Mouse (Mus musculus) kidney, adult 2 months (tissue): ENCODE measurements around the gene Evc2. TPM values are rescaled to one million over a fixed set of nuclear protein-coding genes. Genes with fewer than 3 reads are reported as not detected.
A peak's percentile ranks its signal among the peaks of the same experiment; 100 is the strongest.

Source experiments
- DNase-seq: peaks from one replicate; pipeline ENCODE4 v3.0.0; 2021
- H3K27ac ChIP-seq: fragments of 200-500 bp; 2 replicates; pipeline ENCODE4 v1.5.1; 2012; ENCODE audit warnings: low read depth, low read length, control low read depth, inconsistent platforms; ENCODE audit not compliant: insufficient read depth
- H3K27me3 ChIP-seq: fragments of 200-500 bp; replicated peaks from 2 replicates; pipeline ENCODE4 v1.6.1; 2012; ENCODE audit warnings: mild to moderate bottlenecking, moderate library complexity, low read length, inconsistent platforms; ENCODE audit not compliant: control insufficient read depth, insufficient read depth
- H3K36me3 ChIP-seq: fragments of 200-500 bp; 2 replicates; pipeline ENCODE4 v1.6.1; 2012; ENCODE audit warnings: mild to moderate bottlenecking, moderate library complexity, low read length, inconsistent platforms; ENCODE audit not compliant: control insufficient read depth, insufficient read depth
- H3K4me1 ChIP-seq: fragments of 200-500 bp; 2 replicates; pipeline ENCODE4 v1.6.1; 2011; ENCODE audit warnings: low read length; ENCODE audit not compliant: control insufficient read depth, insufficient read depth
- H3K4me3 ChIP-seq: fragments of 200-500 bp; 2 replicates; pipeline ENCODE4 v1.5.1; 2011; ENCODE audit warnings: mild to moderate bottlenecking, low read depth, low read length, control low read depth; ENCODE audit not compliant: insufficient read depth
- CTCF ChIP-seq: fragments of 200-500 bp; conservative IDR thresholded peaks from 2 replicates; pipeline ENCODE4 v1.5.1; 2011; ENCODE audit warnings: low read depth, mild to moderate bottlenecking, control low read depth, low read length, moderate library complexity, mixed read lengths; ENCODE audit not compliant: insufficient read depth, insufficient read length
- POLR2A ChIP-seq: fragments of 200-500 bp; IDR thresholded peaks from one replicate; pipeline ENCODE4 v1.6.1; 2011; ENCODE audit warnings: low read depth, low read length, control low read depth
- WGBS: fragments of 180-500 bp; shearing (Covaris S2); methylation state at CpG from one replicate; pipeline ENCODE4 v1.1.7; 2018; 5-methylcytosine and 5-hydroxymethylcytosine counted together
- polyA plus RNA-seq: library from polyadenylated mRNA; depleted of rRNA; stranded (reverse); fragments of >200 nt; gene quantifications from 2 replicates; pipeline ENCODE4 v1.2.3, GENCODE M21; 2012; rRNA removed

Gene Evc2
- polyA plus RNA-seq, 1 experiment, result 29.0 TPM

DNA sequence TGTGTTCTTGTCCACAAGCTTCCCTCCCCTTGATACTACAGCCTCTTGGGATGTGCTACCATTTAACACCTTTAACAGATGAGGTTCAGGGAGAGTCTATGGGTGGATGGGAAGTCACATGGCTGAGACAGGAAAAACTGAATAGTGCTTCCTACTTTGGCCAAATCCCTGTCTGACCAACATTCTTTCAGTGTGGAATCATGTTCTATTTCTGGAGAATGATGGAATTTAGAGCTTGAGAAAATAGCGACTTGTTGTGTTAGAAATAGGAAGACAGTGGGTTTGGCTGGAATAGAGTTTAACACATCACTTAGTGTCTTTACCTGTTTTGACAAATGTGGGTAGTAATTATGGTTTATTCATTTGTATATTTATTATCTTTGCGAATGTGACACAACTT lies 129.3 kb downstream of the Evc2 start:
- TF ChIP-seq POLR2A (no peak), CTCF (no peak)
- Histone ChIP-seq H3K36me3 (no peaks in the 10 kb centered on the region), H3K27ac (no peak overlapping the region), H3K4me1 (peaks cover 2% of the 10 kb centered on the region; the same call in 1 of the 2 replicates), H3K27me3 (no peaks in the 10 kb centered on the region), H3K4me3 (no peak overlapping the region)
- WGBS, result 73% methylated on average over 2 of the region's 2 CpGs
- DNase-seq, result no peak

DNA sequence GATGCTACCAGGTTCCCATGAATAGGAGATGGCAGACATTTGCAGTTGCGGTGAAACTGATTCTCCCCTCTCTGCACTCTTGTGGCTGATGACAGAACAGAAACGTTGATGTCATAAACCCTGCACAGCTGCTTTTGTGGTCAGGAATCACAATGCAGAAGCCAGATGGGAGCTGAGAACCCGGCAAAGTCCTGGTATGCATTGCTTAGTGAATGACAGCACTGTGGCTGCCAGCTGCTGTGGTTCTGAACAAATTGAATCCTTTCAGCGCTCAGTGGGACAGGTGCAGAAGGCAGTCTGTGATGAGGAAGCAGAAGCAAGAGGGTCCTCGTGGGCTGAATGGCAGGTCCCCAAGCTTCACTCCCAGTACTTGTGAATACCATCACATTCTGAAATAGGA lies 130.7 kb downstream of the Evc2 start:
- 75% methylated on average over 5 of the region's 5 CpGs for WGBS
- Histone ChIP-seq H3K36me3 (no peaks in the 10 kb centered on the region), H3K27ac (no peak overlapping the region), H3K4me3 (no peak overlapping the region), H3K27me3 (no peaks in the 10 kb centered on the region), H3K4me1 (peaks cover 2% of the 10 kb centered on the region; the same call in 1 of the 2 replicates)
- TF ChIP-seq POLR2A, result no peak
- no peak for TF ChIP-seq CTCF
- DNase-seq, result no peak

DNA sequence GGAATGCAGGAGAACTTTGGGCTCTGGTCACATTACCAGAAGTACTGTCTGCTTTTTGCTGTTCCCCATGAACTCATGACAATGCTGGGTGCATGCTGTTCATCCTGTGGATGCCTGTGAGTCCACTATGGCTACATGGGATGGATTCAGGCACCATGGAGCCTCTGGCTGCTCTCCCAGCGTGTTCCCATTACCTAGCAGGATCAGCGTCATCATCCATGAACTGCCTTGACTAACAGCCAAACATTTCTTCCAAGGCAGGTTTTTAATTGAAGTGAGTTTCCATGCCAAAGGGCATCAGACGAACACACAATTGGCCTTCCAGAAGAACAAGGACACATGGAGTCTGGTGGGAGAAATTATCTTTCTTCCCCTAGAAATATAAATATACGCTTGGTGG lies 133.3 kb downstream of the Evc2 start:
- TF ChIP-seq POLR2A (no peak), CTCF (no peak)
- Histone ChIP-seq H3K27ac (peak overlapping the region; percentile 12; the same call in 1 of the 2 replicates), H3K27me3 (no peaks in the 10 kb centered on the region), H3K4me1 (peaks cover 2% of the 10 kb centered on the region; the same call in 1 of the 2 replicates), H3K36me3 (no peaks in the 10 kb centered on the region), H3K4me3 (no peak overlapping the region)
- DNase-seq, result peak; percentile 78
- WGBS, result 54% methylated on average over 4 of the region's 4 CpGs

DNA sequence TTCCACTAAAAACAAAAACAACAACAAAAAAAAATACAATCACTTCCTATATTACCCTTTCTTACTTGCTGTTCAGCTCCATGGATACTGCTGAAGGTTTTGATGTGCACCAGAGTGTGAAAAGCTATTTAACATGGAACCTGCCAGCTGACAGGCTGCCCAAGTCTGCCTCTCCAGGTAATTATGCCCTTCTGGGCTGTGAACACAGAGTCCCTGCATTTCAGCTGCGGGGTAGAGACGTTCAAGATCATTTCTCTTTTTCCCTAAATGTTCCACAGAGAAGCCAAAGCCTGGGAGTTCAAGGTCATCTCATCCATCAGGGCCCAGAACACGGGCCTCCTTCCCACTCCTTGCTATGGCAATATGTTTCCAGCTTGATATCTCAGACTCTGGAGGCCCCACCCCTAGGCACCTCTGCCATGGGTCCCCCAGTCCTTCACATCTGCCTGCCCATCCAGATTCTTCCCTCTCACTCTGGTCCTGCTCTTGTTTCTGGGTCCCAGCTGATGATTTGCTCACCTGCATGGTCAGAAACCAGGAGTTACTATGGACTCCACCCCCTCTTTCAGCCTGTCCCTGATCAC lies 133.8 kb downstream of the Evc2 start:
- H3K27ac ChIP-seq, result peak overlapping the region; percentile 92
- peak; percentile 81 for DNase-seq
- TF ChIP-seq CTCF (no peak), POLR2A (no peak)
- no peaks in the 10 kb centered on the region for H3K27me3 ChIP-seq
- peaks cover 2% of the 10 kb centered on the region; the same call in 1 of the 2 replicates for H3K4me1 ChIP-seq
- no peak overlapping the region for H3K4me3 ChIP-seq
- 30% methylated on average over 3 of the region's 3 CpGs for WGBS
- H3K36me3 ChIP-seq, result no peaks in the 10 kb centered on the region

Other genes starting within 250 kb of the Evc2 start
- 0.57 and 0.59 TPM in 2 replicates for gene Crmp1, start 96.6 kb upstream of the Evc2 start, polyA plus RNA-seq
- gene Evc, start 1.6 kb upstream of the Evc2 start, polyA plus RNA-seq, result 95.8 and 101 TPM in 2 replicates